Mouse (Mus musculus) neural tube, embryonic 12.5 days (tissue): ENCODE data around the gene Swsap1. TPM values are rescaled to one million over a fixed set of nuclear protein-coding genes. Genes with fewer than 3 reads are reported as not detected.

ENCODE experiments used
- ATAC-seq: fragments of 200-750 bp; cut with Nextera tagmentation; 2 replicates; pipeline ENCODE4 v1.8.0; 2017; ENCODE audit warnings: low read depth, mild to moderate bottlenecking, moderate TSS enrichment, moderate library complexity; ENCODE audit not compliant: low FRiP score
- H3K27ac ChIP-seq: fragments of 300-500 bp; sonication (generic); 2 replicates; pipeline ENCODE4 v1.5.1; 2016
- H3K27me3 ChIP-seq: fragments of 300-500 bp; sonication (generic); replicated peaks from 2 replicates; pipeline ENCODE4 v1.6.1; 2016; ENCODE audit warnings: mild to moderate bottlenecking
- H3K36me3 ChIP-seq: fragments of 300-500 bp; sonication (generic); 2 replicates; pipeline ENCODE4 v1.6.1; 2016; ENCODE audit warnings: mild to moderate bottlenecking
- H3K4me1 ChIP-seq: fragments of 300-500 bp; sonication (generic); 2 replicates; pipeline ENCODE4 v1.6.1; 2016
- H3K4me2 ChIP-seq: fragments of 300-500 bp; sonication (generic); replicated peaks from 2 replicates; pipeline ENCODE4 v1.6.1; 2016; ENCODE audit warnings: mild to moderate bottlenecking
- H3K4me3 ChIP-seq: fragments of 300-500 bp; sonication (generic); 2 replicates; pipeline ENCODE4 v1.5.1; 2016
- H3K9ac ChIP-seq: fragments of 300-500 bp; sonication (generic); 2 replicates; pipeline ENCODE4 v1.6.1; 2016; ENCODE audit warnings: mild to moderate bottlenecking
- H3K9me3 ChIP-seq: fragments of 300-500 bp; sonication (generic); 2 replicates; pipeline ENCODE4 v1.6.1; 2016; ENCODE audit warnings: mild to moderate bottlenecking
- WGBS: fragments of 180-500 bp; shearing (Covaris S2); methylation state at CpG from one replicate; pipeline ENCODE4 v1.1.7; 2016; 5-methylcytosine and 5-hydroxymethylcytosine counted together
- polyA plus RNA-seq: library from polyadenylated mRNA; unstranded; fragments of >200 nt; fragmentation: Nextera tagmentation; extraction: Ambion mirVana; gene quantifications from 2 replicates; pipeline ENCODE4 v1.2.1, GENCODE M21; 2016

Swsap1 gene
- polyA plus RNA-seq, 1 experiment from 2014 or later = 8.1 TPM

DNA sequence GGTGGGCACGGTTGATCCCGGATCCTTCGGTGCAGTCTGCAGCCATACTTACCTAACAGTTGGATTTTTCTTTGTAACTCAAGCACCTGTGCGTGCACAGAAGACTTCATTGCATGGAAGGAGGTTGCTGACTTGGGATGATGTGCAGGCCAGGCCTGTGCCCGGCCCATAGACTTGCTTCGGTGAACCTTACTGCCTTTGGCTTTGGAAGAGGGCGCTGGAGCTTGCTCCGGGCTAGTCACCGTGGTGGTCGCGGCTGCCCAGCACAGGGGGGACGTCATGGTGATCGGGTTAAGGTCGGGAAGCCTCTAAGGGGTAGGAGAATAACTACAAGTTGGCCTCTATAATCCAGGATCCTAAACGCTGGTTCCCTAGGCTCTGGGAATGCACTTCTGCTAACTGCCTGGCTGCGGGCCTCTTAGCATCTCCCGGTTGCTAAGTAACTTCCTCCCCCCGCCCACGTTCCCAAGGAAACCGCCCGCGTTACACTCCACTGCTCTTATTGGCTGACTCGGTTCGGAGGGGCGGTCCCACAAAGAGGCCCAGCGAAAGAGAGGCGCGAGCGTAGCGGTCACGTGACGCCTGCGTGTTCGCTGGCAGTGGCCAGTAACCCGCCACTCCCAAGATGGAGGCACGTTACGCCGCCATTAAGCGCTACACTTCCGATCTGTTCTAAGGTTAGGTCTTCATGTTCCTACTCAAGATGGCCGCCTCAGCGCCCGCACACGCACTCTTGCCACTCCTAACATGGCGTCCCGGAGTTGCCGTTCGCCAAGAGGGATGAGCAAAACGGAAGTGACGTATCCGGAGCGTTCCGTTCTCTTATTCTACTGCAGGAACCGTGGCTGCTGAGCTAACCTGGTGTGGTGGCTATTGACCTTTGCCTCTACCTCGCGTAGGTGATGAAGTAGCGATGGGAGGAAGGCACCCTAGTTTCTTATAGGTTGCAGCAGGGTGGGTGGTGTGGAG, 46.9 kb downstream of the Swsap1 start, which contains the start of the genes Ccdc151 and Prkcsh:
TSS of gene Ccdc151 (minus strand) at position 441 of the 969 bp plus-strand sequence.
TSS of gene Prkcsh (plus strand) at position 613 of the 969 bp plus-strand sequence.
- H3K27me3 ChIP-seq = no peaks in the 10 kb centered on the region
- peak within 1 kb of the TSS; percentile 89 for H3K4me2 ChIP-seq
- peaks cover 29% of the 10 kb centered on the region for H3K36me3 ChIP-seq
- H3K4me1 ChIP-seq = peaks cover 26% of the 10 kb centered on the region
- peak; percentile 99 for ATAC-seq
- WGBS = 6% methylated on average over 57 of the region's 57 CpGs
- H3K9ac ChIP-seq = peak within 1 kb of the TSS; percentile 69
- H3K27ac ChIP-seq = peak within 1 kb of the TSS; percentile 51; the same call in 1 of the 2 replicates
- no peaks in the 10 kb centered on the region for H3K9me3 ChIP-seq
- H3K4me3 ChIP-seq = peak within 1 kb of the TSS; percentile 65

DNA sequence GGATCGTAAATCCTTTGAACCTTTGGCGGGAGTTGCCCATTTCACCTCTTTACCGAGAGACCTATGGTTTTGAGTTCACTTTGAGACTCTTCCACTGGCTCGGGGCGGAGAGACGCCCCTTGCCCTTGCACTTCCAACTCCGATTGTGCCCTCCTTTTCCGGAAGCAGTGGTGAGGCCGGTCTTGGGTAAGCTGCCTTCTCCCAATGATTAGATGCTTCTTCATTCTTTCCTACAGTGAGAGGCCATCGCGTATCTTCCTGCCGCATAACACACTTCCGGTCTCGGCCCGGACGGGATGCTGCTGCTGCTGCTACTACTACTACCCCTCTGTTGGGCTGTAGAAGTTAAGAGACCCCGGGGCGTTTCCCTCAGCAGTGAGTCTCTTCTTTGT, 47.6 kb downstream of the Swsap1 start:
- ATAC-seq = peak; percentile 27; the same call in 1 of the 2 replicates
- peaks cover 26% of the 10 kb centered on the region for H3K4me1 ChIP-seq
- H3K4me2 ChIP-seq = peak overlapping the region; percentile 89
- peak overlapping the region; percentile 65 for H3K4me3 ChIP-seq
- no peaks in the 10 kb centered on the region for H3K27me3 ChIP-seq
- WGBS = under 1% methylated on average over 18 of the region's 18 CpGs
- H3K9ac ChIP-seq = peak overlapping the region; percentile 69
- H3K36me3 ChIP-seq = peaks cover 35% of the 10 kb centered on the region
- no peaks in the 10 kb centered on the region for H3K9me3 ChIP-seq
- H3K27ac ChIP-seq = peak overlapping the region; percentile 51; the same call in 1 of the 2 replicates

DNA sequence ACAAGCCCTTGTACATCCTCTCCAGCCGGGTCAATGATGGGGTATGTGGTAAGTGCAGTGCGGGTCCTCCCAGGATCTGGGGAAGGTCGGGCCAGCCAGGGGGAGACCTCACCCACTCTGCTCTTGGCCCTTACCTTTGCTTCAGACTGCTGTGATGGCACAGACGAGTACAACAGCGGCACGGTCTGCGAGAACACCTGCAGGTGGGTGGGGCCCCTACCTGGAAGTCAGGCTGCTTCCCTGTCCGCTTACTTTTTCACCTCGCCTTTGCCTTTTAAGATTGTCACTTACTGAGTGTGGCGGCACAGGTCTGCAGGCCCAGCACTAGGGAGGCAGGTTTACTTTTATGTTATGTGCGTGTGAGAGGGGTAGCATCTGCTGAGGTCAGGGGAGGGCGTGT, 49.0 kb downstream of the Swsap1 start:
- no peaks in the 10 kb centered on the region for H3K9me3 ChIP-seq
- H3K4me2 ChIP-seq = peak overlapping the region; percentile 89
- H3K9ac ChIP-seq = 0 out of 2 replicates have a peak overlapping the region, but pooled peaks have one; percentile 69
- no peak overlapping the region for H3K27ac ChIP-seq
- 0 out of 2 replicates have a peak overlapping the region, but pooled peaks have one; percentile 65 for H3K4me3 ChIP-seq
- no peaks in the 10 kb centered on the region for H3K27me3 ChIP-seq
- 95% methylated on average over 12 of the region's 12 CpGs for WGBS
- H3K36me3 ChIP-seq = peaks cover 47% of the 10 kb centered on the region
- no peak for ATAC-seq
- H3K4me1 ChIP-seq = peaks cover 29% of the 10 kb centered on the region

Other genes starting within 250 kb of the Swsap1 start
- 30.4 and 33.2 TPM in 2 replicates for gene Ldlr, start 232.3 kb upstream of the Swsap1 start, polyA plus RNA-seq
- 59.9 and 73.5 TPM in 2 replicates for gene Spc24, start 195.5 kb upstream of the Swsap1 start, polyA plus RNA-seq
- 7.2 and 8.5 TPM in 2 replicates for gene Kank2, start 157.0 kb upstream of the Swsap1 start, polyA plus RNA-seq
- gene Angptl8, start 120.2 kb upstream of the Swsap1 start, polyA plus RNA-seq = 0.53 TPM in 1 of 2 replicates, not detected in the other
- 26.2 and 26.9 TPM in 2 replicates for gene Dock6, start 103.1 kb upstream of the Swsap1 start, polyA plus RNA-seq
- 19.3 and 21.3 TPM in 2 replicates for gene Rab3d, start 37.6 kb upstream of the Swsap1 start, polyA plus RNA-seq
- gene Ccdc159, start 28.3 kb upstream of the Swsap1 start, polyA plus RNA-seq = 6.4 and 6.6 TPM in 2 replicates
- gene Tmem205, start 28.2 kb upstream of the Swsap1 start, polyA plus RNA-seq = 36.1 and 42.3 TPM in 2 replicates
- gene Plppr2, start 18.7 kb upstream of the Swsap1 start, polyA plus RNA-seq = 53.3 and 56.2 TPM in 2 replicates
- gene Epor, start 7.8 kb downstream of the Swsap1 start, polyA plus RNA-seq = 3.5 and 4.0 TPM in 2 replicates
- 2.0 and 2.8 TPM in 2 replicates for gene Rgl3, start 33.7 kb downstream of the Swsap1 start, polyA plus RNA-seq
- 2.7 and 3.6 TPM in 2 replicates for gene Ccdc151, start 46.9 kb downstream of the Swsap1 start, polyA plus RNA-seq
- gene Prkcsh, start 47.1 kb downstream of the Swsap1 start, polyA plus RNA-seq = 104 and 109 TPM in 2 replicates
- 73.5 and 77.9 TPM in 2 replicates for gene Elavl3, start 96.3 kb downstream of the Swsap1 start, polyA plus RNA-seq
- gene Gm49318, start 115.5 kb downstream of the Swsap1 start, polyA plus RNA-seq = not detected in 2 replicates
- 19.6 and 20.7 TPM in 2 replicates for gene Zfp653, start 115.6 kb downstream of the Swsap1 start, polyA plus RNA-seq
- gene Ecsit, start 129.7 kb downstream of the Swsap1 start, polyA plus RNA-seq = 46.7 and 47.3 TPM in 2 replicates
- 0.39 and 1.4 TPM in 2 replicates for gene Cnn1, start 143.5 kb downstream of the Swsap1 start, polyA plus RNA-seq
- 171 and 172 TPM in 2 replicates for gene Elof1, start 161.4 kb downstream of the Swsap1 start, polyA plus RNA-seq
- 5.2 and 5.8 TPM in 2 replicates for gene Acp5, start 180.0 kb downstream of the Swsap1 start, polyA plus RNA-seq
- 63.2 and 68.4 TPM in 2 replicates for gene Pigyl, start 201.1 kb downstream of the Swsap1 start, polyA plus RNA-seq
- gene Zfp872, start 232.3 kb downstream of the Swsap1 start, polyA plus RNA-seq = 0.13 and 0.33 TPM in 2 replicates